ENCODE assay signal across 9 mouse cellular contexts in genomic region chr16:35489793-35490192, GRCm38 (mm10). TPM values are rescaled to one million over a fixed set of nuclear protein-coding genes. Genes with fewer than 3 reads are reported as not detected.
A peak's percentile ranks its signal among the peaks of the same experiment; 100 is the strongest.
DNase-seq lines count a peak whose midpoint lies in the region; ATAC-seq and TF ChIP-seq lines count a peak whose summit lies in the region.
"Had no signal": no experiment of that assay in that cellular context is flagged by ENCODE, and none has a peak within 500 bp of the region (broad histone marks: within the 10 kb centered on the region; RNA-seq: fewer than 3 reads in every experiment).

No protein-coding gene starts in this region.

- no peak overlapping the region for H3K27ac ChIP-seq in heart, embryonic 14.5 days (replicated peaks in 1 of 2; ENCODE audit: control insufficient read depth in 1 of 2, insufficient read depth in 1 of 2, low read depth in 2 of 2, low read length in 2 of 2)
- no peak overlapping the region for H3K27ac ChIP-seq in embryonic facial prominence, embryonic 12.5 days
- H3K27ac ChIP-seq in intestine, postnatal 0 days (ENCODE audit: low read depth, low read length), result no peak overlapping the region
- no peak overlapping the region for H3K27ac ChIP-seq in midbrain, postnatal 0 days (ENCODE audit: low read depth, low read length)

- no peak for TF ChIP-seq CTCF in intestine, postnatal 0 days (IDR thresholded peaks at IDR 0.05; ENCODE audit: low read depth)
- TF ChIP-seq CTCF in midbrain, postnatal 0 days (IDR thresholded peaks at IDR 0.05), result no peak

- peak overlapping the region; percentile 83 for H3K4me2 ChIP-seq in heart, embryonic 14.5 days (ENCODE audit: low read length)
- H3K4me2 ChIP-seq in embryonic facial prominence, embryonic 12.5 days (replicated peaks), result peak overlapping the region; percentile 91
- H3K4me2 ChIP-seq in intestine, postnatal 0 days (replicated peaks; ENCODE audit: low read depth), result peak overlapping the region; percentile 98
- peak overlapping the region; percentile 93 for H3K4me2 ChIP-seq in midbrain, postnatal 0 days (ENCODE audit: low read depth, low read length, poor library complexity, severe bottlenecking)

- no peaks in the 10 kb centered on the region for H3K9me3 ChIP-seq in heart, embryonic 14.5 days (ENCODE audit: control insufficient read depth, low read length)
- H3K9me3 ChIP-seq in embryonic facial prominence, embryonic 12.5 days, result no peaks in the 10 kb centered on the region
- no peaks in the 10 kb centered on the region for H3K9me3 ChIP-seq in intestine, postnatal 0 days (ENCODE audit: control insufficient read depth)
- H3K9me3 ChIP-seq in midbrain, postnatal 0 days (ENCODE audit: low read length), result no peaks in the 10 kb centered on the region

- ATAC-seq in heart, embryonic 14.5 days (ENCODE audit: insufficient number of reproducible peaks, insufficient read depth, low FRiP score, low read depth), result no peak
- no peak for ATAC-seq in embryonic facial prominence, embryonic 12.5 days (ENCODE audit: insufficient number of reproducible peaks, insufficient read depth, low FRiP score, low TSS enrichment)
- ATAC-seq in intestine, postnatal 0 days, result no peak; the same call in 1 of the 2 replicates
- ATAC-seq in midbrain, postnatal 0 days (ENCODE audit: low FRiP score), result no peak; the same call in 1 of the 2 replicates

- H3K4me3 ChIP-seq in heart, embryonic 14.5 days (ENCODE audit: control insufficient read depth in 1 of 2, insufficient read depth in 1 of 2, low read depth in 1 of 2, low read length in 2 of 2), result peak overlapping the region; percentile 58 to 79
- H3K4me3 ChIP-seq in embryonic facial prominence, embryonic 12.5 days, result peak overlapping the region; percentile 71
- H3K4me3 ChIP-seq in intestine, postnatal 0 days (ENCODE audit: low read depth, low read length), result peak overlapping the region; percentile 73
- H3K4me3 ChIP-seq in midbrain, postnatal 0 days (ENCODE audit: low read depth, low read length), result peak overlapping the region; percentile 76

- 6% methylated on average over 10 of the region's 10 CpGs for WGBS in heart, embryonic 14.5 days
- WGBS in embryonic facial prominence, embryonic 12.5 days, result 16% methylated on average over 10 of the region's 10 CpGs
- WGBS in intestine, postnatal 0 days, result 6% methylated on average over 10 of the region's 10 CpGs
- 11% methylated on average over 10 of the region's 10 CpGs for WGBS in midbrain, postnatal 0 days

- intact Hi-C loops in heart, postnatal 10 days (cut with DNase I), result loop anchor here (5.0 kb wide), 1 partner anchor 127 kb away; the partner anchor contains the start of gene Sec22a

- H3K9ac ChIP-seq in heart, embryonic 14.5 days (ENCODE audit: low read length), result peak overlapping the region; percentile 73
- peak overlapping the region; percentile 63; the same call in 1 of the 2 replicates for H3K9ac ChIP-seq in embryonic facial prominence, embryonic 12.5 days
- peak overlapping the region; percentile 50 for H3K9ac ChIP-seq in intestine, postnatal 0 days (ENCODE audit: low read depth, low read length)
- H3K9ac ChIP-seq in midbrain, postnatal 0 days (replicated peaks; ENCODE audit: low read length, poor library complexity, severe bottlenecking), result no peak overlapping the region

- no peaks in the 10 kb centered on the region for H3K36me3 ChIP-seq in heart, embryonic 14.5 days (ENCODE audit: control insufficient read depth, insufficient read depth, low read length)
- H3K36me3 ChIP-seq in embryonic facial prominence, embryonic 12.5 days, result no peaks in the 10 kb centered on the region
- H3K36me3 ChIP-seq in intestine, postnatal 0 days (ENCODE audit: control insufficient read depth, insufficient read depth), result no peaks in the 10 kb centered on the region
- no peaks in the 10 kb centered on the region for H3K36me3 ChIP-seq in midbrain, postnatal 0 days (ENCODE audit: insufficient read depth, low read length)

- no peak for DNase-seq in heart, postnatal 10 days
- no peak for DNase-seq in midbrain, postnatal 0 days (ENCODE audit: low spot score)
- DNase-seq in urinary bladder, postnatal 25 days (ENCODE audit: low spot score), result no peak
- no peak for DNase-seq in B cell, adult 2 months
- DNase-seq in testis, postnatal 10 days (ENCODE audit: low spot score), result no peak

- H3K4me1 ChIP-seq in heart, embryonic 14.5 days (ENCODE audit: control insufficient read depth in 2 of 2, insufficient read depth in 2 of 2, low read length in 2 of 2), result peaks cover 19 to 21% of the 10 kb centered on the region in 2 experiments
- peaks cover 17% of the 10 kb centered on the region for H3K4me1 ChIP-seq in embryonic facial prominence, embryonic 12.5 days
- H3K4me1 ChIP-seq in intestine, postnatal 0 days (replicated peaks; ENCODE audit: control insufficient read depth, insufficient read depth, low read length), result no peaks in the 10 kb centered on the region
- peaks cover 2% of the 10 kb centered on the region; the same call in 1 of the 2 replicates for H3K4me1 ChIP-seq in midbrain, postnatal 0 days (ENCODE audit: insufficient read depth, low read length)

- no peaks in the 10 kb centered on the region for H3K27me3 ChIP-seq in heart, embryonic 14.5 days (ENCODE audit: control insufficient read depth, insufficient read depth, low read length)
- no peaks in the 10 kb centered on the region for H3K27me3 ChIP-seq in embryonic facial prominence, embryonic 12.5 days
- H3K27me3 ChIP-seq in intestine, postnatal 0 days (replicated peaks; ENCODE audit: control insufficient read depth, insufficient read depth, low read length), result 0 out of 2 replicates have a peak, but pooled peaks cover 3% of the 10 kb centered on the region
- no peaks in the 10 kb centered on the region for H3K27me3 ChIP-seq in midbrain, postnatal 0 days (ENCODE audit: insufficient read depth, low read length)

RNA-seq across cellular contexts. Expression of gene Pdia5, which starts 0.9 kb away (rescaled TPM):
- 12.8 and 14.7 TPM in 2 replicates for polyA plus RNA-seq in heart, embryonic 14.5 days (2014; fragmentation: Nextera tagmentation; extraction: Ambion mirVana)
- 10 to 100 TPM in 1 of 2 experiments, 1 to 10 TPM in 1; 8.6 to 11.5 TPM for total RNA-seq in heart, postnatal 10 days (2021)
- polyA plus RNA-seq in embryonic facial prominence, embryonic 12.5 days (2016; fragmentation: Nextera tagmentation; extraction: Ambion mirVana), result 28.5 and 28.9 TPM in 2 replicates
- polyA plus RNA-seq in intestine, postnatal 0 days (2015; fragmentation: Nextera tagmentation; extraction: Ambion mirVana), result 19.6 and 24.4 TPM in 2 replicates
- 2.6 and 4.3 TPM in 2 replicates for total RNA-seq in midbrain, postnatal 0 days (2014; rRNA removed)
- polyA plus RNA-seq in midbrain, postnatal 0 days (2015; fragmentation: Nextera tagmentation; extraction: Ambion mirVana), result 7.7 and 8.0 TPM in 2 replicates
- total RNA-seq: MEL had no signal

RNA-seq across cellular contexts. Expression of gene Sema5b, which starts 51.2 kb away (rescaled TPM):
- polyA plus RNA-seq in heart, embryonic 14.5 days (2014; fragmentation: Nextera tagmentation; extraction: Ambion mirVana), result 1.1 and 1.9 TPM in 2 replicates
- total RNA-seq in heart, postnatal 10 days (2021), result 1 to 10 TPM; 1.3 to 1.5 TPM
- 9.2 and 11.3 TPM in 2 replicates for polyA plus RNA-seq in embryonic facial prominence, embryonic 12.5 days (2016; fragmentation: Nextera tagmentation; extraction: Ambion mirVana)
- 0.90 and 0.99 TPM in 2 replicates for polyA plus RNA-seq in intestine, postnatal 0 days (2015; fragmentation: Nextera tagmentation; extraction: Ambion mirVana)
- 30.9 and 46.5 TPM in 2 replicates for total RNA-seq in midbrain, postnatal 0 days (2014; rRNA removed)
- polyA plus RNA-seq in midbrain, postnatal 0 days (2015; fragmentation: Nextera tagmentation; extraction: Ambion mirVana), result 9.5 and 11.4 TPM in 2 replicates
- total RNA-seq: MEL had no signal
